Mouse (Mus musculus) CD4-positive, CD25-positive, alpha-beta regulatory T cell, adult 2 months (primary cell): Measurements from ENCODE around the gene Eapp.

ENCODE experiments used
- DNase-seq: peaks from one replicate; pipeline ENCODE4 v3.0.0-alpha.2; 2012; ENCODE audit warnings: low read depth, low spot score

Eapp gene

DNA sequence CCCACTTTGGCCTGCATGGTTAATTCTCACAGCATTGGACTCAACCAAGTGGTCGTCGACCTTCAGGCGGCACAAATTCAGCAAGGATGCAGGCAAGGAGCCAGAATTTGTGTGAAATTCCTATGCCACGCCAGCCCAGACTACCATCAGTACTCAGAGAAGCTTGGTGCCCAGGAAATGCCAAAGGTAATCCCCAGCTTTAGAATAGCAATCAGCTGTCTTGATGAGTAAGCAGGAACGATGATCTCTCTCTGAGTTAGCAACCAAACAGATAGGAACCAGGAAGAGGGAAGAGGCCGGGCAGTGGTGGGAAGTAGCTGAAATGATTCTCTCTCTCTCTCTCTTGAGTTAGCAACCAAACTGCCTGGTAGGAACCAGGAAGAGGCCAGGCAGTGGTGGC lies 55.4 kb downstream of the Eapp start:
- DNase-seq: no peak

DNA sequence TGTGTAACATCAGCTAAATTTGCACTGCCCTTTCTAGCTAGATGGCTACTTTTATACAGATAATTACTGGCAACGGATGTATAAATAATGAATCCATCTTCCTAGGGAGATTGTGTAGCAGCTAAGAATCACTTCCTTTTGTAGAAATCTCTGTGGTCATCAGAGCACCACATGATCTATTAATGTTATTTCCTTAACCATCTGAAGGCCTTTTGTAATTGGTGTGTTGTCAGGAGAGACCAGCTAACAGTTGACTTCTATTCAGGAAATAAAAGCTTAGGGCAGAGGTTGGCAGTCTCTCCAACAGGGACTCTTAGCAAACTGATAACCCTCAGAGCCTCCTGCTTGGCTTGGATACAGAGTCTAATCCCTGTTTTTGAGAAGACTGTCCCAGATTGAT lies 58.7 kb downstream of the Eapp start:
- DNase-seq: no peak

GRCm38 (mm10) chr12:54632141-54632540 lies 63.6 kb downstream of the Eapp start:
- DNase-seq: no peak

- no peak for DNase-seq
Observed at GRCm38 (mm10) chr12:54621942-54622341, 73.8 kb downstream of the Eapp start.
